Mouse (Mus musculus) neural tube, embryonic 13.5 days (tissue): Measurements from ENCODE around the gene Pappa. TPM values are rescaled to one million over a fixed set of nuclear protein-coding genes. Genes with fewer than 3 reads are reported as not detected.

Experiments
- ATAC-seq: fragments of 200-750 bp; cut with Nextera tagmentation; 2 replicates; pipeline ENCODE4 v1.8.0; 2017; ENCODE audit warnings: low read depth, mild to moderate bottlenecking, moderate TSS enrichment, moderate library complexity
- H3K27ac ChIP-seq: fragments of 300-500 bp; sonication (generic); replicated peaks from 2 replicates; pipeline ENCODE4 v1.5.1; 2015; ENCODE audit warnings: moderate library complexity, mild to moderate bottlenecking, inconsistent platforms
- H3K27me3 ChIP-seq: fragments of 300-500 bp; sonication (generic); 2 replicates; pipeline ENCODE4 v1.6.1; 2015; ENCODE audit warnings: mild to moderate bottlenecking, inconsistent platforms
- H3K36me3 ChIP-seq: fragments of 300-500 bp; sonication (generic); 2 replicates; pipeline ENCODE4 v1.6.1; 2015; ENCODE audit warnings: mild to moderate bottlenecking, inconsistent platforms
- H3K4me1 ChIP-seq: fragments of 300-500 bp; sonication (generic); replicated peaks from 2 replicates; pipeline ENCODE4 v1.6.1; 2015; ENCODE audit warnings: inconsistent platforms
- H3K4me2 ChIP-seq: fragments of 300-500 bp; sonication (generic); 2 replicates; pipeline ENCODE4 v1.6.1; 2015; ENCODE audit warnings: inconsistent platforms, mild to moderate bottlenecking, moderate library complexity
- H3K4me3 ChIP-seq: fragments of 300-500 bp; sonication (generic); 2 replicates; pipeline ENCODE4 v1.5.1; 2015; ENCODE audit warnings: mild to moderate bottlenecking, inconsistent platforms
- H3K9ac ChIP-seq: fragments of 300-500 bp; sonication (generic); 2 replicates; pipeline ENCODE4 v1.6.1; 2015; ENCODE audit warnings: moderate library complexity, mild to moderate bottlenecking, inconsistent platforms
- H3K9me3 ChIP-seq: fragments of 300-500 bp; sonication (generic); 2 replicates; pipeline ENCODE4 v1.6.1; 2016; ENCODE audit warnings: inconsistent platforms
- WGBS: fragments of 180-500 bp; shearing (Covaris S2); methylation state at CpG from one replicate; pipeline ENCODE4 v1.1.7; 2015; 5-methylcytosine and 5-hydroxymethylcytosine counted together
- polyA plus RNA-seq: library from polyadenylated mRNA; unstranded; fragments of >200 nt; fragmentation: Nextera tagmentation; extraction: Ambion mirVana; gene quantifications from 2 replicates; pipeline ENCODE4 v1.2.1, GENCODE M21; 2015

Gene Pappa
- polyA plus RNA-seq, result 0.66 and 0.76 TPM in 2 replicates

GRCm38 (mm10) chr4:65123741-65124224, at the start of gene Pappa:
Pappa (plus strand) TSS chr4:65124174.
- peaks cover 42% of the 10 kb centered on the region for H3K4me1 ChIP-seq
- no peaks in the 10 kb centered on the region for H3K9me3 ChIP-seq
- peak within 1 kb of the TSS; percentile 75 for H3K9ac ChIP-seq
- no peak for ATAC-seq
- H3K36me3 ChIP-seq, result no peaks in the 10 kb centered on the region
- no peak within 1 kb of the TSS for H3K27ac ChIP-seq
- peaks cover 58% of the 10 kb centered on the region for H3K27me3 ChIP-seq
- peak within 1 kb of the TSS; percentile 92 for H3K4me2 ChIP-seq
- under 1% methylated on average over 16 of the region's 16 CpGs for WGBS
- peak within 1 kb of the TSS; percentile 56 for H3K4me3 ChIP-seq

- no peak overlapping the region for H3K4me3 ChIP-seq
- no peak overlapping the region for H3K9ac ChIP-seq
- no peaks in the 10 kb centered on the region for H3K4me1 ChIP-seq
- no peak overlapping the region for H3K4me2 ChIP-seq
- ATAC-seq, result no peak
- no peaks in the 10 kb centered on the region for H3K27me3 ChIP-seq
- H3K9me3 ChIP-seq, result no peaks in the 10 kb centered on the region
- H3K27ac ChIP-seq, result no peak overlapping the region
- H3K36me3 ChIP-seq, result no peaks in the 10 kb centered on the region
- 77% methylated on average over 6 of the region's 6 CpGs for WGBS
Measured at GRCm38 (mm10) chr4:65077906-65078615, 45.9 kb upstream of the Pappa start.

GRCm38 (mm10) chr4:65086864-65087263, 37.1 kb upstream of the Pappa start:
- H3K4me3 ChIP-seq, result no peak overlapping the region
- H3K4me1 ChIP-seq, result no peaks in the 10 kb centered on the region
- no peak overlapping the region for H3K27ac ChIP-seq
- ATAC-seq, result no peak
- H3K27me3 ChIP-seq, result no peaks in the 10 kb centered on the region
- H3K4me2 ChIP-seq, result no peak overlapping the region
- H3K36me3 ChIP-seq, result no peaks in the 10 kb centered on the region
- 83% methylated on average over 1 of the region's 1 CpGs for WGBS
- H3K9ac ChIP-seq, result no peak overlapping the region
- H3K9me3 ChIP-seq, result no peaks in the 10 kb centered on the region

GRCm38 (mm10) chr4:65087592-65087991, 36.4 kb upstream of the Pappa start:
- Histone ChIP-seq H3K9ac (no peak overlapping the region), H3K4me2 (no peak overlapping the region), H3K4me1 (no peaks in the 10 kb centered on the region), H3K36me3 (no peaks in the 10 kb centered on the region), H3K4me3 (no peak overlapping the region), H3K27me3 (no peaks in the 10 kb centered on the region), H3K27ac (no peak overlapping the region), H3K9me3 (no peaks in the 10 kb centered on the region)
- ATAC-seq, result no peak
- WGBS, result 79% methylated on average over 5 of the region's 5 CpGs

GRCm38 (mm10) chr4:65092191-65092590, 31.8 kb upstream of the Pappa start:
- ATAC-seq, result no peak
- Histone ChIP-seq H3K4me3 (no peak overlapping the region), H3K9me3 (no peaks in the 10 kb centered on the region), H3K27me3 (no peaks in the 10 kb centered on the region), H3K9ac (no peak overlapping the region), H3K27ac (no peak overlapping the region), H3K4me1 (no peaks in the 10 kb centered on the region), H3K4me2 (no peak overlapping the region), H3K36me3 (no peaks in the 10 kb centered on the region)
- WGBS, result 14% methylated on average over 1 of the region's 1 CpGs

GRCm38 (mm10) chr4:65120329-65120728, 3.6 kb upstream of the Pappa start:
- H3K9me3 ChIP-seq, result no peaks in the 10 kb centered on the region
- peaks cover 20% of the 10 kb centered on the region for H3K4me1 ChIP-seq
- no peak overlapping the region for H3K4me2 ChIP-seq
- H3K27ac ChIP-seq, result no peak overlapping the region
- no peaks in the 10 kb centered on the region for H3K36me3 ChIP-seq
- 86% methylated on average over 1 of the region's 1 CpGs for WGBS
- ATAC-seq, result no peak
- no peak overlapping the region for H3K9ac ChIP-seq
- peaks cover 34% of the 10 kb centered on the region for H3K27me3 ChIP-seq
- H3K4me3 ChIP-seq, result no peak overlapping the region

GRCm38 (mm10) chr4:65122841-65123240, 1.1 kb upstream of the Pappa start:
- H3K9me3 ChIP-seq, result no peaks in the 10 kb centered on the region
- ATAC-seq, result no peak
- H3K4me1 ChIP-seq, result peaks cover 42% of the 10 kb centered on the region
- H3K9ac ChIP-seq, result no peak overlapping the region
- H3K27me3 ChIP-seq, result peaks cover 48% of the 10 kb centered on the region
- H3K4me3 ChIP-seq, result no peak overlapping the region
- no peaks in the 10 kb centered on the region for H3K36me3 ChIP-seq
- no peak overlapping the region for H3K27ac ChIP-seq
- WGBS, result 1% methylated on average over 2 of the region's 2 CpGs
- peak overlapping the region; percentile 92; the same call in 1 of the 2 replicates for H3K4me2 ChIP-seq

- WGBS, result under 1% methylated on average over 77 of the region's 80 CpGs
- peaks cover 42% of the 10 kb centered on the region for H3K4me1 ChIP-seq
- peak overlapping the region; percentile 92 for H3K4me2 ChIP-seq
- H3K27me3 ChIP-seq, result peaks cover 65% of the 10 kb centered on the region
- ATAC-seq, result peak; percentile 59
- H3K9me3 ChIP-seq, result no peaks in the 10 kb centered on the region
- peak overlapping the region; percentile 75 for H3K9ac ChIP-seq
- no peak overlapping the region for H3K27ac ChIP-seq
- no peaks in the 10 kb centered on the region for H3K36me3 ChIP-seq
- H3K4me3 ChIP-seq, result peak overlapping the region; percentile 56
Measured at GRCm38 (mm10) chr4:65124369-65125151, 586 bp downstream of the Pappa start.

GRCm38 (mm10) chr4:65125341-65126332, 1.7 kb downstream of the Pappa start:
- Histone ChIP-seq H3K4me3 (peak overlapping the region; percentile 56), H3K4me1 (peaks cover 42% of the 10 kb centered on the region), H3K36me3 (no peaks in the 10 kb centered on the region), H3K9me3 (no peaks in the 10 kb centered on the region), H3K27ac (no peak overlapping the region), H3K27me3 (peaks cover 75% of the 10 kb centered on the region), H3K4me2 (peak overlapping the region; percentile 92), H3K9ac (peak overlapping the region; percentile 58)
- ATAC-seq, result peak; percentile 45; the same call in 1 of the 2 replicates
- under 1% methylated on average over 30 of the region's 30 CpGs for WGBS

- H3K4me1 ChIP-seq, result peaks cover 42% of the 10 kb centered on the region
- H3K27ac ChIP-seq, result no peak overlapping the region
- H3K4me2 ChIP-seq, result peak overlapping the region; percentile 92
- no peaks in the 10 kb centered on the region for H3K36me3 ChIP-seq
- peaks cover 73% of the 10 kb centered on the region for H3K27me3 ChIP-seq
- ATAC-seq, result no peak; the same call in 1 of the 2 replicates
- H3K9ac ChIP-seq, result peak overlapping the region; percentile 58
- H3K9me3 ChIP-seq, result no peaks in the 10 kb centered on the region
- 4% methylated on average over 23 of the region's 23 CpGs for WGBS
- H3K4me3 ChIP-seq, result peak overlapping the region; percentile 56
Measured at GRCm38 (mm10) chr4:65126451-65127290, 2.7 kb downstream of the Pappa start.

- Histone ChIP-seq H3K36me3 (no peaks in the 10 kb centered on the region), H3K4me2 (peak overlapping the region; percentile 92), H3K27ac (no peak overlapping the region), H3K4me3 (peak overlapping the region; percentile 56; the same call in 1 of the 2 replicates), H3K4me1 (peaks cover 42% of the 10 kb centered on the region), H3K9ac (0 out of 2 replicates have a peak overlapping the region, but pooled peaks have one; percentile 58), H3K9me3 (no peaks in the 10 kb centered on the region), H3K27me3 (peaks cover 68% of the 10 kb centered on the region)
- WGBS, result 5% methylated on average over 6 of the region's 6 CpGs
- ATAC-seq, result no peak
Measured at GRCm38 (mm10) chr4:65127291-65127590, 3.3 kb downstream of the Pappa start.
